Mouse (Mus musculus) cerebellum, adult 8-10 months (tissue): Measurements from ENCODE around the gene Pacsin1.

Experiments used
- DNase-seq: peaks from one replicate; pipeline ENCODE4 v3.0.0; 2022

The Pacsin1 gene

GRCm38 (mm10) chr17:27726527-27726926 is 71.2 kb downstream of the Pacsin1 start:
- no peak for DNase-seq

DNA sequence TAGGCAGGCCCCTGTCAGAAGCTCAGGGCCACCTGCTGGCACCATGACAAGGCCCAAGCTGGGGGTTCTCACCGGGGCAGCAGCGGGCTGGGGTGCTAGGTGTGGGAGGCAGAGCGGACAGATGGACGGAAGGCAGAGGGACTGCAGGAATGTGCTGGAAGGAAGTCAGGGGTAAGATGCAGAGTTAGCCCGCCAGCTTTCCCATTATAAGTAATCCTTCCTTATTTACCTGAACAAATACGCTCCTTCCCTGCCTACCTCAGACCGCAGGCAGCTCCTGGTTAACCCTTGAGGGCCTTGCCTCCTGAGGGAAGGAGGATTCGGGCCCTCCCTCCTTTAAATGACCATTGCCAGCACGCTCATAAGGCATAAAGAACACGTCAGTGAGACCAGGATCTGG is 73.5 kb downstream of the Pacsin1 start, which contains the start of gene Spdef:
Gene Spdef (minus strand): TSS at position 186 of the 400 bp plus-strand sequence.
- DNase-seq, result no peak

DNA sequence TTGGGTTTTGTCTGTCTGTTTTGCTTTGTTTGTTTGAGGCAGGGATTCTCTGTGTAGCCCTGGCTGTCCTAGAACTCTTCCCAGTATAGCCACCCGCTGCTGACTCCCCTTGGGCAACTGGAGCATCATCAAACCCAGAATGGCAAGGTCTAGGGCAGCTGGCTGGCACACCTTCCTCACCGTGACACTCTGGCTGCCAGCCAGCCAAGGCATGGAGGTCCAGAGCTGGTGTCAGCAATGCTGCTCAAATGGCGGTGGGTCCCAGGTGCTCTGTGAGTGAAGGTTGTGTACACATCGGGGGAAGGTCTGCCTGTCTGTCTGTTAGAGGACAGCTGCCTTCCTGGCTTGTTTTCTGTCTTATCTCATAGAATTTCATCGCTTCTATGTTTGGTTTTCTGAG is 76.8 kb downstream of the Pacsin1 start:
- DNase-seq, result no peak

DNA sequence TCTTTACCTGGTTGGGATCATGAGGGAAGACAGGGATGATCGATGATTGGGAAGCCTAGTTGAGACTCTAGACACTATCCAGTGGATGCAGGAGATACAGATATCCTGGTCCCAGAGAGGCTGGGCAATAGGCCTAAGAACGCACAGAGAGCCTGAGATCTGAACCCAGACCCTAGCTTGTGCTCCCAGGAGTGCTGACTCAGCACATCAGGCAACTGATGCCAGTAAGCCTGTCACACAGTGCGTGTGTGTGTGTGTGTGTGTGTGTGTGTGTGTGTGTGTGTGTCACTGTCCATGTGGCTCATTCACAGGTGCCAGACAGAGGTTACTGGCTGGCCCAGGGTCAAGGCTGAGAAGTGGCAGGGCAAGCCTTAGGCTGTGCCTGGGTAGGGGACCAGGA is 77.4 kb downstream of the Pacsin1 start:
- no peak for DNase-seq

DNA sequence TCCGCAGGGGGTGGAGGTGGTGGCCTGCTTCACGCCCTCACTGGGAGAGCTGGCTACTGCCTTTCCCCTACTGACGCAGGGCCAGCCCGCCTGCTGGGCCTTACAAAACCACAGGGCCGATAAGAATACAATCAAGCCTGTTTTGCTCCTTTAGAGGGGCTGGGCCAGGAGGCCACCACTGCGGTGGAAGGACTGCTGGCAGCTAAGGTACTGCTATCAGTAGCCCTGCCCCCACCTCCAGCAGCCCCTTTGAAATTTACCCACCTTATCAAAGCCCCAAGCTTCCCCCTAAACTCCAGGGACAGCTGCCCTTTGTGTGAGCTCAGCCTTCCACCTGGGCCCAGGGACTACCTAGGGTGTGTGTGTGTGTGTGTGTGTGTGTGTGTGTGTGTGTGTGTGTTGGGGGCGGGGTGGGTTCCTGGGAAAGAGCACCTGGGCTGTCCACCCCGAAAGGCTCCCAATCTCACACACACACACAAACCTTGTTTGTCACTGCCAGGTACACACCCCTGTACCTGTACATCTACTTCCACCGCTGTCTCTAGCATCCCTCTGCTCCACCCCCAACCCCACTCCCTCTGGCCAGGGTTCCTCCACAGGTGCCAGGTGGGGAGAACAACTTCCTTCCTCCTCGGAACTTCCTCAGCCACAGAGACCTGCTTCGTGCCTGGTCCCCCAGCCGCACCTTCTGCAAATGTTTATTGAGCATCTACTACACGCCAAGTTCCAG is 79.2 kb downstream of the Pacsin1 start:
- DNase-seq, result no peak

- DNase-seq, result peak; percentile 55
These were observed 85.7 kb downstream of the Pacsin1 start for GRCm38 (mm10) chr17:27740961-27741360.

GRCm38 (mm10) chr17:27746446-27746845 is 91.1 kb downstream of the Pacsin1 start:
- DNase-seq, result no peak

DNA sequence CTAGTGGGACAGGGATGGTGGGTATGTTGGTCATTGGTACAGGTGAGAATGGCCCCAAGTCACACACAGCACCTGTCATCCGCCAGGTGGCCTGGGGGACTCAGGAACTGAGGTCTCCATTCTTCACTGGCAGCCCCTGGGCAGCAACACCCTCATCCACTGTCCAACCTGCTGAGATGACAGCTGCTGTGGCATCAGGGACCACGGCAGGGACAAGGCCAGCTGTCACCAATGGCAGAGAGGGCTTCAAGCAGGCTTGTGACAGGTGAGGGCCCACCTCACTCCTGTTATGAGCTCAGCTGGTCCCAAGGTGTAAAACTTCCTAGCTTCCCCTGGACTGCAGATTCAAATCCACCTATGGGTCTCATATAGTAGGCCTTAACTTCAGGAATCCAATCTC is 92.8 kb downstream of the Pacsin1 start:
- no peak for DNase-seq

DNA sequence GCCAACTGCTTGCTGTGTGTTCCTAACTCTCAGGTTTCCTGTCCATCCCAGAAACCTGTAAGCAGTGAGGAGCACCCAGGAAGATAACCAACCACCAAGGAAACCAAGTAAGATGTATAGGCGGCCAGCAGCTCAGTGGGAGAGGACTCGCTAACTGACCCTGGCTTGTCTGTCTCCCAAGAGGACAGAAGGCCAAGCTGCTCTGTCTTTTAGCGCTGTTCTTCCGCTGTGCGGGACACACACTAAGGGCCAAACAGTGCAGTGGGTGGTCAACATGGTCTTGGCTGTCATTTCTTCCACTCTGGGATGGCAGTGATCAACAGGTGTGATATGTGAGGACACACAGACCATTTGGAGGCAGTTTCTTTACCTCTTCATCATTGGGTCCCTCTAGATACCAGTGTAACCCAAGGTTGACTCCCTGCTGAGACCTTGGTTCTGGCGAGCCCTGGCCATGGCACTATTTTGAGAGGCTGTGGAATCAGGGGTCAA is 95.2 kb downstream of the Pacsin1 start:
- no peak for DNase-seq

DNA sequence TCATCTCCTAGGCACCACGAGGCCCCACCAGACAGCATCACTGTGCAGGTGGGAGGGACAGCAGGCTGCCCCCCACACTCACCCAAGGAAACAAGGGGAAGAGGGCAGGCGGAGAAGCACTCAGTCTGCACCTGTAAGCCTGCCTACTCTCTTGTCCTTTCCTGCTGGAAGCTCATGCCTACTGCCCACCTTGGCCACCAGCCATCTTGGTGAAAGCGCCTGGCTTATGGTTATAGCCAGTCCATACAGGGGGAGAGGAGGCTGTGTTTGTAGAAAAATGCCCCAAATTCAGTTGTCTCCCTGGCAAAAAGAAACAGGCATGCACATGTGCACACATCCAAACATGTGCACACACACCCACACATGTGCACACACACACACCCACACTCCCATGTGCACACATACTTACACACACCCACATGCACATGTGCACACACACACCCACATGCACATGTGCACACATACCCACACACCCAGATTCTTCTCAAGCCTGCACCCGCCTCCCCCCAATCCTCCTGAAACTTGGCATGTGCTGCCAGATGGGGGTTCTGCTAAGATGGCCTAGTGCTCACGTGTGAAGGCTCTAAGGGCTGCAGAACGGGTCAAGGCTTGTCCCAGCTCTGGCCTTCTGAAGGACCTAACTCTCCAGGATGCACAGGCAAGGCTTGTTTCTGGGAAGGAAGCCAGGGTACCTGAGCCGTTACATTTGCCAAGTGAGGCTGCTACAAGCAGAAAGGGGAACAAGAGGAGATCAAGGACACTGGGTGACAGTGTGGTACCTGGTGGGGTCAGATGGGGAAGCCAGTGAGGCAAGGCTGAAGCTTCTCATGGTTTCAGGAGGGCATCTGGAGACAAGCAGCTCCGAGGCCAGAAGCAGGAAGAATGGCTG is 96.2 kb downstream of the Pacsin1 start:
- peak; percentile 51 for DNase-seq

GRCm38 (mm10) chr17:27760169-27760568 is 104.9 kb downstream of the Pacsin1 start:
- no peak for DNase-seq
